Mouse (Mus musculus) stomach, embryonic 14.5 days (tissue): ENCODE data around the gene Cic. TPM values are rescaled to one million over a fixed set of nuclear protein-coding genes. Genes with fewer than 3 reads are reported as not detected.

ENCODE experiments used
- ATAC-seq: fragments of 200-750 bp; cut with Nextera tagmentation; 2 replicates; pipeline ENCODE4 v1.8.0; 2017; ENCODE audit warnings: low read depth, moderate TSS enrichment; ENCODE audit not compliant: insufficient number of reproducible peaks, insufficient read depth, low FRiP score
- H3K27ac ChIP-seq: fragments of 300-500 bp; sonication (generic); 2 replicates; pipeline ENCODE4 v1.5.1; 2014; ENCODE audit warnings: mild to moderate bottlenecking, low read length, moderate library complexity, mixed read lengths
- H3K27me3 ChIP-seq: fragments of 300-500 bp; sonication (generic); 2 replicates; pipeline ENCODE4 v1.6.1; 2014; ENCODE audit warnings: low read length, control low read depth, mixed read lengths; ENCODE audit not compliant: control insufficient read depth, insufficient read depth
- H3K36me3 ChIP-seq: fragments of 300-500 bp; sonication (generic); 2 replicates; pipeline ENCODE4 v1.6.1; 2014; ENCODE audit warnings: mild to moderate bottlenecking, control low read depth, low read length, moderate library complexity, mixed read lengths; ENCODE audit not compliant: control insufficient read depth, insufficient read depth
- H3K4me1 ChIP-seq: fragments of 300-500 bp; sonication (generic); 2 replicates; pipeline ENCODE4 v1.6.1; 2014; ENCODE audit warnings: low read length, control low read depth, mixed read lengths; ENCODE audit not compliant: control insufficient read depth, insufficient read depth
- H3K4me2 ChIP-seq: fragments of 300-500 bp; sonication (generic); replicated peaks from 2 replicates; pipeline ENCODE4 v1.6.1; 2014; ENCODE audit warnings: low read depth, low read length, control low read depth
- H3K4me3 ChIP-seq: fragments of 300-500 bp; sonication (generic); 2 replicates; pipeline ENCODE4 v1.5.1; 2014; ENCODE audit warnings: low read depth, low read length, control low read depth
- H3K9ac ChIP-seq: fragments of 300-500 bp; sonication (generic); replicated peaks from 2 replicates; pipeline ENCODE4 v1.6.1; 2014; ENCODE audit warnings: low read depth, mild to moderate bottlenecking, control low read depth, low read length, moderate library complexity, mixed read lengths
- H3K9me3 ChIP-seq: fragments of 300-500 bp; sonication (generic); 2 replicates; pipeline ENCODE4 v1.6.1; 2016; ENCODE audit warnings: low read depth, low read length, control low read depth; ENCODE audit not compliant: control insufficient read depth
- WGBS: fragments of 180-500 bp; shearing (Covaris S2); extraction: QIAGEN DNeasy Blood & Tissue Kit; methylation state at CpG from one replicate; pipeline ENCODE4 v1.1.7; 2014; 5-methylcytosine and 5-hydroxymethylcytosine counted together
- polyA plus RNA-seq: library from polyadenylated mRNA; unstranded; fragments of >200 nt; fragmentation: Nextera tagmentation; extraction: Ambion mirVana; gene quantifications from 2 replicates; pipeline ENCODE4 v1.2.1, GENCODE M21; 2014

Gene Cic
- polyA plus RNA-seq, 1 experiment from 2014 or later = 51.4 TPM

DNA sequence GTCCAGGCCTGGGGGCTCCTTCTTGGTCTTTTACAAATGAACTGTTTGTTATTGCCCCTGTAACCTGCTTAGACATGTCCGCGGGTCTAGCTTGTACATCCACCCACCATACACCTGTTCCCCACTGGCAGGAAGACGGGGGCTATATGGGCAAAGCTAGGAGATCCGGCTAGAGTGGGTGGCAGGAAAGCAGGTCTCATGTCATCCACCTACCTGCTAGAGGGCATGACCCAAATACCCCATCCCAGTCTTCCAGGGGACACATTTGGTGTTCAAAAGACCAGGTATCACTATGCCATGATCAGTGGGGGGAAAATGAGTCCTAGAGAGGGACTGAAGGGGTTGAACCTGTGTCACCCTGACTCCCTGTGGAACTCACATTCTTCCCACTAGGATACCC, 9.9 kb downstream of the Cic start:
- H3K9ac ChIP-seq = peak overlapping the region; percentile 40
- H3K4me1 ChIP-seq = peaks cover 48% of the 10 kb centered on the region
- no peaks in the 10 kb centered on the region for H3K27me3 ChIP-seq
- no peaks in the 10 kb centered on the region for H3K9me3 ChIP-seq
- peak overlapping the region; percentile 71 for H3K4me2 ChIP-seq
- H3K27ac ChIP-seq = peak overlapping the region; percentile 99
- ATAC-seq = no peak
- H3K4me3 ChIP-seq = peak overlapping the region; percentile 86
- 66% methylated on average over 4 of the region's 4 CpGs for WGBS
- peaks cover 8% of the 10 kb centered on the region for H3K36me3 ChIP-seq

DNA sequence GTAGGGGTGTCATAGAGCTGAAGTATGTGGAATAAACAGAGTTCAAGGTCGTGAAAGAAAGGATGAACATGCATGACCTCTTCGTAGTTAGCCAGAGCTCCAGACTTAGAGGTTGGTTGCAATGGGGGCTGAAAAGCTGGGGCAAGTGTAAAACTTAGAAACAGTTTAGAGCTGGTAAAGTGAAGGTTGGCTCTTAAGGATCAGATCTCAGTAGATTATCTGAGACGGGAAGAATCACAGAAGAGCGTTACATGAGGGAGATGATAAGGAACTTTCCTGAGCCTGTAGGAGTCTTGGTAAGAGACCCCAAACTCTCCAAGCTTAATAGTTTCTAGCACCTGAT, 10.5 kb downstream of the Cic start:
- H3K27me3 ChIP-seq = no peaks in the 10 kb centered on the region
- WGBS = 9% methylated on average over 4 of the region's 4 CpGs
- H3K4me1 ChIP-seq = peaks cover 48% of the 10 kb centered on the region
- no peaks in the 10 kb centered on the region for H3K9me3 ChIP-seq
- peak overlapping the region; percentile 71 for H3K4me2 ChIP-seq
- peak overlapping the region; percentile 40 for H3K9ac ChIP-seq
- peak overlapping the region; percentile 86 for H3K4me3 ChIP-seq
- H3K27ac ChIP-seq = peak overlapping the region; percentile 99
- ATAC-seq = no peak
- peaks cover 4% of the 10 kb centered on the region for H3K36me3 ChIP-seq

DNA sequence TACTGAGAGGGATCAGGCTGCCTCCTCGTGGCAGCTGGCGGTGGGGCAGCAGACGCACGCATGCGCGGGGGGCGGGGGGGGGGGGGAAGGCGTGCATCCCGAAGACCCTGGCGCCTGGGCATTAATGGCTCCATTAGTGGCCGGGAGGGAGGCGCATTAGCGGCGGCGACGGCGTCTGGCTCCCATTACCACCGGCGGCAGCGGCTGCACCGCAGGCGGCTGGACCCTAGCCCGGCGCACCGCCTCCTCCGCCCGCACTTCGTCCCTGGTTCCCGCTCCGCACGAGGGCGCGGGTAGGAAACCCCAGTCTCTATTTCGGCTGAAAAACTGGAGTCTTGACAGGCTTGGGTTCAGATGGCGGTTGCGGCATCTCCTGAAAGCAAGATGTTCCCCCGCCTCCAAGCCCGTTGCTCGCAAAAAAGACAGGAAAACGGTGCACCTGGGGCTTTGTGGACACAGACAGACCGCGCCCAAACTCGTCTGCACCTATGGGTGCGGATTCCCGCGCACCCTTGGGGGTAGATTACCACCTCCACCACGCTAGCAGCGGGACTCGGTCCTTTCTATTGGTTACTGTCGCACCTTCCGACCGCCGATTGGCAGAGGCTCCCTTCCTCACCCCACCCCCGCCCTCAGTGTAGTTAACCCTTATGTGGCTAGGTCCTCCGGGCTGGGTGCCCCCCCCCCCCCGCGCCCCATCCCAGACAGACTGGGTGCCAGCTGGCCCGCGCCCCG, 11.0 kb downstream of the Cic start:
- Histone ChIP-seq H3K4me3 (peak overlapping the region; percentile 86), H3K9me3 (no peaks in the 10 kb centered on the region), H3K9ac (peak overlapping the region; percentile 68), H3K4me1 (peaks cover 53% of the 10 kb centered on the region), H3K36me3 (peaks cover 2% of the 10 kb centered on the region), H3K27me3 (no peaks in the 10 kb centered on the region), H3K4me2 (peak overlapping the region; percentile 71), H3K27ac (peak overlapping the region; percentile 99)
- under 1% methylated on average over 59 of the region's 60 CpGs for WGBS
- ATAC-seq = peak; percentile 61

GRCm38 (mm10) chr7:25279076-25279860, 11.8 kb downstream of the Cic start:
- ATAC-seq = peak; percentile 47
- H3K27ac ChIP-seq = peak overlapping the region; percentile 99
- peaks cover 61% of the 10 kb centered on the region for H3K4me1 ChIP-seq
- H3K36me3 ChIP-seq = no peaks in the 10 kb centered on the region; the same call in 1 of the 2 replicates
- peak overlapping the region; percentile 86 for H3K4me3 ChIP-seq
- peak overlapping the region; percentile 68 for H3K9ac ChIP-seq
- no peaks in the 10 kb centered on the region for H3K9me3 ChIP-seq
- peak overlapping the region; percentile 71 for H3K4me2 ChIP-seq
- no peaks in the 10 kb centered on the region for H3K27me3 ChIP-seq
- under 1% methylated on average over 46 of the region's 49 CpGs for WGBS

DNA sequence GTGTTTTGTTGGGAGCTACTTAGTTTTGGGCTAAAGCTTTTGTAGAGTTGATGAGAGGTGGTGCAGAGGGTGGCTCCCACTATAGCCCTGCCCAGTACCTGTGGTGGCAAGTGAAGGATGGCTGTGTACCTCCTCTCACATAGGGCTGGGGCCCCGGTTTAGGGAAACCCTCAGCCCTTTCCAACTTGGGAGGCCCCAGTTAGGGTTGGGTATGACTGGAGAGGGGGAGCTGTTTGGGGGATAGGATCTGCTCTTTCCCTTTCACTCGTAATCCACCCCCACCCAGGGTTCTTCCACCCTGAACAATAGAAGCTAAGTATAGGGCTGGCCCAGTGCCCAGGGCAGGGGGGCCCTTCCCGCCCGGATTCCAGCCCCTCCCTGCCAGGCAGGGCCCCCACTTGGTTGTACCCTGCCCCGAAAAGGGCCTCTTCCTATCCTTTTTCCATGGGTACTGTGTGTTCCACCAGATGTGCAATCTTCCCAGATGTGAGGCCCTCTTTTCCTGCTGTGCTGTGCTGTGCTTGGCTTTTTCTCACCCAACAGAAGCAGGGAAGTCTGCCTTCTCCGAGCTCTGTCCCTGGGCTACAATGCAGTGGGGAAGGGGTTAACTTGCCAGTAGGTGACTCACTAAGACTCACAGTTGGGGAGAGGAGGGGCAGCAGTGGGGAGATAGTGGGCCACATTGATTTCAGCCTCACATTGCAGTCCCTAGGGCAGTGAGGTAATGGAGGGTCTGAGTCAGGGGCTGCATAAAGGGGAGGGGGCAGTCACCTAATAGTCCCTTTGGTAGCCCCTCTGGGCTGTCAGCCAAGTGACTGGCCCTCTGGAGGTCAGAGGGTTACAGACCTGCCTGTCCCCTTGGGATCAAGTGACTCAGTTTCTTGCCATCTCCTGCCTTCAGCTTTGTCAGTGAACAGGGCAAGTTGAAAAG, 12.6 kb downstream of the Cic start:
- no peaks in the 10 kb centered on the region for H3K27me3 ChIP-seq
- 0% methylated on average over 6 of the region's 6 CpGs for WGBS
- H3K36me3 ChIP-seq = peaks cover 6% of the 10 kb centered on the region
- H3K4me1 ChIP-seq = peaks cover 65% of the 10 kb centered on the region
- peak overlapping the region; percentile 71 for H3K4me2 ChIP-seq
- ATAC-seq = peak; percentile 31
- H3K4me3 ChIP-seq = peak overlapping the region; percentile 86
- peak overlapping the region; percentile 68 for H3K9ac ChIP-seq
- H3K27ac ChIP-seq = peak overlapping the region; percentile 99
- no peaks in the 10 kb centered on the region for H3K9me3 ChIP-seq

DNA sequence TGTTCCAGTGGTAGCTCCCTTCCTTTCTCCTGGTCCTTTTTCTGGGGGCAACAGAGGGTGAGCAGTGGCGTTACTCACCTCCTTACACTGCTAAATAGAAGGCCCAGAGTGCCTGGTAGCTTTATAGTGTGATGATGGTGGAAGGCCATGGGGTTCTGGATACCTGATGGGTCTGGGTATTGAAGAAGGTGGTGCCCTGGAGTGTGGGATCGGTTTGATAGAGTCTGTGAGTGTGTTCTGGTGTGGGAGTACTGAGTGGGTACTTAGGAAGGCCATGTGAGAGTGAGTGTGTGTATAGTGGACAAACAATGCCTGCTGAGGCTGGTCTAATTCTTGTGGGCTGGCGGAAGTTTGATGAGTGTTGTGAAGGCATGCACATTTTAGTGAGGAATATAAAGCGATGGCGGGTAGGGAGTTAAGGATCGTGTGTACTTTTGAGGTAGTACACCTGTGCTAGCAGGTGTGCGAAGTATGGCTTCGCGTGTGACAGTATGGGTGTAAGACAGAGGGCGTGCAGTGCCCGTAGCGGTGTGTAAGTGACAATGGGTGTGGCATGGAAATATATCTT, 13.7 kb downstream of the Cic start:
- H3K4me1 ChIP-seq = peaks cover 55% of the 10 kb centered on the region
- ATAC-seq = 0 out of 2 replicates have a peak, but pooled peaks have one; percentile 0
- 10% methylated on average over 12 of the region's 12 CpGs for WGBS

GRCm38 (mm10) chr7:25281734-25282601, 14.5 kb downstream of the Cic start:
- Histone ChIP-seq H3K4me2 (peak overlapping the region; percentile 82), H3K27me3 (no peaks in the 10 kb centered on the region), H3K36me3 (peaks cover 25% of the 10 kb centered on the region), H3K27ac (peak overlapping the region; percentile 99), H3K4me1 (peaks cover 50% of the 10 kb centered on the region), H3K9me3 (no peaks in the 10 kb centered on the region), H3K9ac (peak overlapping the region; percentile 59), H3K4me3 (peak overlapping the region; percentile 86)
- ATAC-seq = peak; percentile 78
- WGBS = 2% methylated on average over 70 of the region's 108 CpGs

More for the DNA sequence above, 13.7 kb downstream of the Cic start:
- Histone ChIP-seq H3K27ac (peak overlapping the region; percentile 99), H3K4me3 (peak overlapping the region; percentile 86), H3K27me3 (no peaks in the 10 kb centered on the region), H3K9ac (peak overlapping the region; percentile 22; the same call in 1 of the 2 replicates), H3K4me2 (peak overlapping the region; percentile 71), H3K9me3 (no peaks in the 10 kb centered on the region), H3K36me3 (peaks cover 18% of the 10 kb centered on the region)
